Mouse (Mus musculus) bone marrow, adult 2 months (tissue): ENCODE measurements around the gene Ak6. TPM values are rescaled to one million over a fixed set of nuclear protein-coding genes. Genes with fewer than 3 reads are reported as not detected.

Experiments used
- H3K27ac ChIP-seq: fragments of 200-500 bp; 2 replicates; pipeline ENCODE4 v1.5.1; 2012; ENCODE audit warnings: low read depth, mild to moderate bottlenecking, control low read depth, inconsistent platforms, low read length; ENCODE audit not compliant: control insufficient read depth, poor library complexity, insufficient read depth
- H3K4me1 ChIP-seq: fragments of 200-500 bp; 2 replicates; pipeline ENCODE4 v1.6.1; 2011; ENCODE audit warnings: low read length; ENCODE audit not compliant: control insufficient read depth, insufficient read depth
- H3K4me3 ChIP-seq: fragments of 200-500 bp; replicated peaks from 2 replicates; pipeline ENCODE3; 2011; ENCODE audit warnings: mild to moderate bottlenecking, low read depth, low read length, control low read depth; ENCODE audit not compliant: control insufficient read depth
- CTCF ChIP-seq: fragments of 200-500 bp; IDR thresholded peaks from 2 replicates; pipeline ENCODE4 v1.5.1; 2011; ENCODE audit warnings: low read length, control low read depth; ENCODE audit not compliant: control insufficient read depth, insufficient read depth
- POLR2A ChIP-seq: fragments of 200-500 bp; IDR thresholded peaks from 2 replicates; pipeline ENCODE4 v1.6.1; 2011; ENCODE audit warnings: low read depth, mild to moderate bottlenecking, control low read depth, low read length, borderline replicate concordance; ENCODE audit not compliant: control insufficient read depth
- WGBS: fragments of 180-500 bp; shearing (Covaris S2); methylation state at CpG from one replicate; pipeline ENCODE4 v1.1.7; 2018; 5-methylcytosine and 5-hydroxymethylcytosine counted together
- polyA plus RNA-seq: library from polyadenylated mRNA; stranded (reverse); fragments of >200 nt; gene quantifications from 2 replicates; pipeline ENCODE4 v1.2.4, GENCODE M21; 2011; ENCODE audit warnings: low replicate concordance; ENCODE audit not compliant: missing spikeins, insufficient read depth, insufficient read length

Gene Ak6
- polyA plus RNA-seq: 65.5 and 83.2 TPM in 2 replicates

DNA sequence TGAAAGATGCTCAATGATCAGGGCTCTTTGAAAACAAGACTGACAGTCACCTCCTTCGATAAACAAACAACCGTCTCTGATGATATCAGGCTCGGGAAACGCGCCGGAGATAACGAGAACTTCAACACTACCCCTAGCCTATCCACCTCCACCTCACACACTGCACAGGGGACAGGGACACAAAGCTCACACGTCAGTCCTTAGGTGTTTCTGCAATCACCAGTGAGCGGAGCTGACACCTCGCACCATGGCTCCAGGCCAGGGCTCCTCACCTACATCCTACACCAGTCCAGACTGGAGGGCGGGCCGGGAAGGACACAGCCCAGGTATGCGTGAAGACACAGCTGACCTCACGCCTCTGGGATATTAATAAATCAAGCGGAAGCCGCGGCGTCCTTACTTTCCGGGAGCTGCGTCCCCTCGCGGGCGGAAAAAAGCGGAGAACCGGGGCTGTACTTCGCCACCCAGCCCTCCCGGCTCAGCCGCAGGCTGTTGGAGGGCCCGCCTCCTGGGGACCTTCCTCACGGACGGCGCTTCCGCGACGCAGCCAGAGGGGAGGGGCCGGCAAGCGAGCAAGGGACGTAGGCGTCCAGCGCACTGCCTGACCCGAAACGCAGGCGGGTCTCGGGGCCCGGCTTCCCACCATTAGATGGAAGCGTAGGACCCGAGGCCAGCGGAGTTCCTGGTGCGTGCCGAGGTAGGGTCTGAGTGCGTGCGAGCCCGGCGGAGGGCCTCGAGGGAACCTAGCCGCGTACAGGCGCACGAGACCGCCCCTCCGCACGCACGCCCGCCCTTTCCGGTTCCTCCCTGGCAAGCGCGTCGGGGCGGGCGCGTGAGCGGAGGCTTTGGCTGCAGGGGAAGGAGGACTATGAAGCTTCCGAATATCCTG is at the start of gene Ak6, which contains the start of gene Rad17:
TSS of gene Ak6 (plus strand) at position 430 of the 889 bp plus-strand sequence.
TSS of gene Rad17 (minus strand) at position 502 of the 889 bp plus-strand sequence.
- Histone ChIP-seq H3K4me3 (peak within 1 kb of the TSS; percentile 90), H3K4me1 (no peaks in the 10 kb centered on the region; the same call in 1 of the 2 replicates), H3K27ac (peak within 1 kb of the TSS; percentile 97)
- no peak for TF ChIP-seq CTCF
- TF ChIP-seq POLR2A: peak; percentile 50; the same call in 1 of the 2 replicates
- whole genome bisulfite sequencing: under 1% methylated on average over 73 of the region's 73 CpGs

DNA sequence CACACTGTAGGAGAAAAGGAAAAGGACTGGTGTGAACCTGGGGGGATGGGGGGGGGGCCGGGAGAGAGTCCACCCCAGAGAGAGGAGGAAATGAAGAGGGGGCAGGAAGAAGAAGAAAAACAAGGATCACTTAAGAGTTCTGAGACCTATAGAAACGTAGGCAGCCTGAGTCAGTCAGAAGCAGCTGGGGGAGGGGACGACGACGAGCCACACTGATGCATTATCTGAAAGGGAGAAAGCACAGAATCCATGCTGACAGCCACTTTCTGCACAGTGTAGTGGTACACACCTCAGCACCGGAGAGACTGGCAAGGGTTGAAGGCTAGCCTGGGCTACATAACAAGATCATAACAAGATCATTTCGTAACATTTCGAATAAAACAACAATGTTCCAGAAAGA is 49.7 kb upstream of the Ak6 start:
- TF ChIP-seq POLR2A (no peak), CTCF (no peak)
- WGBS: 65% methylated on average over 8 of the region's 8 CpGs
- Histone ChIP-seq H3K27ac (no peak overlapping the region), H3K4me1 (no peaks in the 10 kb centered on the region), H3K4me3 (no peak overlapping the region)

DNA sequence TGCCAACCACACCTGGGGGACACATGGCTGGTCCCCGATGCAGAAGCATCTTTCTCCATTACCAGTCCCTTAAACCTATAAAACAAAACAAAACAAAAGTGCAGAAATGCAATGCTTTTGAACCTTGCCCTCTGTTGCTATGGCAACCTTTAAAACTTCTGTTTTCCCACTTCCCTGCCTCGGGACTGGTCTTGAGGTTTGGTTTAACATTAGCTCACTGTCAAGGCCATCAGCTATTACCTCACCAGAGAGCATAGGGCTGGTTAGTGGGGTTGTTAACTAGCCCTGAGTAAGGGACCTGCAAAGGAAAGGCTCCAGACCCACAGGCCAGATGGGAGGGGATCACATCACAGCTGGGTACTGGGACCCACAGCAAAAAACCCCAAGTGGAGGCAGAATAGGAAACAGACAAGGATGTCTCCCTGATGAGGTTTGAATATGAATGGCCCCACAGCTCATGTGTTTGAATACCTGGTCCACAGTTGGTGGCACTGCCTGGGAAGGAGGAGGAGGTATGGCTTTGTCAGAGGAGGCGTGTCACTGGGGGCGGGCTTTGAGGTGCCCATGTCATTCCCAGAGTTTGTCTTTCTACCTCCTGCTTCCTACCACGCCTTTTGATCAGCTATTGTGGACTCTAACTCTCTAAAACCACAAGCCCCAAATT is 48.4 kb upstream of the Ak6 start:
- WGBS: 65% methylated on average over 5 of the region's 5 CpGs
- Histone ChIP-seq H3K4me3 (no peak overlapping the region), H3K27ac (no peak overlapping the region), H3K4me1 (no peaks in the 10 kb centered on the region)
- TF ChIP-seq CTCF: no peak

DNA sequence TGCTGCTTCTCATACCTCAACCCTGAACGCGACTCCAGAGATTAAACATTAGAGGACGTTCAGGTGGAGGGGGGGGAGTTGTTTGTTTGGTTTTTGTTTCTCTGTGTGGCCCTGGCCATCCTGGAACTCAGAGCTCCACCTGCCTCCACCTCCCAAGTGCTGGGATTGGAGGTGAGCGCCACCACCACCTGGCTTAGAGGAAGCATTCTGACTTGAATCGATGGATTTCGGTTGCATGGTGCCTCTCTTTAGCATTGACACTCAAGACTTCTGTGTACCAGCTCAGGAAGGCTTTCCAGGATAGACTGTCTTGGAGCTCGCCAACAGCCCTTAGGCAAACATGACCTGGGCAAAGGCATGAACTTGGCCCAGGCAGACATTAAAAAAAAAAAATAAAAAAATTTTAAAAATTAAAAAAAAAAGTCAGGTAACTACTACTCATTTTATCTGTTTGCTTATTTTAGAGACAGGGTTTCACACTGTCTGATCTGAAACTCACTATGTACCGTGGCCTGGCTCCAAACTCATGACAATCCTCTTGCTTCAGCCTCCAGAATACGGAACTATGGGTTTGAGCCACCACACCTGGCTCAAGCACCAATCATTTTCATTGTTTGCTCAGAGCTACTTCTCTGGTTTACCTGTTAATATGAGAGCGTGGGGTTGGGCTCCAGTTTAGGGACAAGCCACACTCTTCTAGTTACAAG is 47.6 kb upstream of the Ak6 start:
- Histone ChIP-seq H3K4me1 (no peaks in the 10 kb centered on the region), H3K4me3 (no peak overlapping the region), H3K27ac (no peak overlapping the region)
- TF ChIP-seq CTCF (no peak), POLR2A (no peak)
- 88% methylated on average over 10 of the region's 10 CpGs for WGBS

DNA sequence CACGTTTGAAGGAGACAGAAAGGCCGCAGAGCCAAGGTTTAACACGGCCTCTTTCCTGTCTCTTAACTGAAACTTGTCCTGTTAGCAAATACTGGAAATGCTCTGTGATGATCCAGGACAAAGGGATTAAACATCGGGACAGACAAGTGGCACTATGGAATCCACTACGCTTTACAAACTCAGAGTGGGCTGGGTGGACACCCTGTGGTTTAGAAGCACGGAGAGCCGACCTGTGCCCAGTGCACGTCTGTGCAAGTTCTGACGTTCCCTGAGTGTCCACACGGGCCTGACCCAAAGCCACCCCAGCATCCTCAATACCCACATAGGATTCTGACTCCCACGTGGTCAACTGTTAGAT is 47.1 kb upstream of the Ak6 start:
- Histone ChIP-seq H3K27ac (no peak overlapping the region), H3K4me1 (no peaks in the 10 kb centered on the region), H3K4me3 (no peak overlapping the region)
- 86% methylated on average over 11 of the region's 11 CpGs for WGBS
- TF ChIP-seq POLR2A: no peak
- TF ChIP-seq CTCF: no peak

DNA sequence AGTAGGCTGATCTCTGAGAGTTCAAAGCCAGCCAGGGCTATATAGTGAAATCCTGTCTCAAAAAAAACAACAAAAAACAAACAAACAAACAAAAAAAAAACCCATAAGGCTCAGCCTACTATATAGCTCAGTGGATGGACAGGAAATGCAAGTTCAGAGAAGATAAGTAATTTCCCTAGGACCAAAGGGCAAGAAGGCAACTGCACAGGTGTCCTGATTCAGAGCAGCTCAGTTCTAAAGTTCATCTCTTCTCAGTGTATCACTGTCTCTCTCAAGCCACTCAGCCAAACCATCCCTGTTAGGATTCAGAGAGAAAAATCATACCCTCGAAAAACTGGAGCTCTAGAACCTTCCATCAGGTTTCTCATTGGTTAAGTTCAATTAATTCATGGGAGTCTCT is 44.9 kb upstream of the Ak6 start:
- no peak overlapping the region for H3K27ac ChIP-seq
- TF ChIP-seq POLR2A: no peak
- TF ChIP-seq CTCF: no peak
- no peaks in the 10 kb centered on the region for H3K4me1 ChIP-seq
- 64% methylated on average over 1 of the region's 1 CpGs for WGBS
- no peak overlapping the region for H3K4me3 ChIP-seq

DNA sequence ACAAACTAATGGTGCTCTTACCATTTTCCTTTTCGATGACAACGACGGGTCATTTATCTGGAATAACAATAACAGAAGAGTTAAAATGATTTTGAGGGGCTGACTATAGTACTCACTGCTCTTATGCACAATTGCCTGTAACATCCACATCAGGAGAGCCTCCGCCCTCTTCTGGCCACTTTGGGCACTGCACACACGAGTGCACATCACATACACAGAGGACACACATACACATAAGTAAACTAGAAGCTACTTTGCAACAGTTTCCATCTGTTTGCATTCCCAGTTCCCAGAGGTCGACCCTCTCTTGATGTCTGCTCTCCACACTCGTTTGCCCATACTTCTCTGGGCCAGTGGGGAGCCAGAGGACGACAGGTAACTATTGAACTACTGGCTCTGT is 43.0 kb upstream of the Ak6 start:
- Histone ChIP-seq H3K27ac (no peak overlapping the region), H3K4me1 (no peaks in the 10 kb centered on the region), H3K4me3 (no peak overlapping the region)
- TF ChIP-seq CTCF: peak; percentile 27; the same call in 1 of the 2 replicates
- TF ChIP-seq POLR2A: no peak
- 83% methylated on average over 8 of the region's 8 CpGs for WGBS

DNA sequence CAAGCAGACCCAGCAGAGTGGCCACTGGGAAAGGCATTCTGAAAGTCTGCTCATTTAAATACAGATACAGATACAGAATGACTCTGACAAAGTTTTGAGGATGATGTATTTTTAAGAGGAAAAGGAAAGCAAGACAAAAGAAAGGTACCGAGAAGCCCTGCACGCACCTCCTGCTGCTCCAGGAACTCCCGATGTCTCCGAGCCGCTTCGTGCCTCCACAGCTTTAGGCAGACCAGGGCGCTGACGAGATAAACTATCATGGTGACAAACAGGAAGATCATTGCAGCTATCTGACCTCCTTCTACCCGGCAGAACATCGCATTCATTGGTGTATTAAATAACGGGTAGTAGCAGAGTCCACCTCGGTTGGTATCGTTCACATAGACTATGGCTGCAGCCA is 39.5 kb upstream of the Ak6 start:
- Histone ChIP-seq H3K4me1 (no peaks in the 10 kb centered on the region), H3K27ac (no peak overlapping the region), H3K4me3 (no peak overlapping the region)
- 91% methylated on average over 13 of the region's 13 CpGs for WGBS
- TF ChIP-seq CTCF (no peak), POLR2A (no peak)
